ENCODE assay signal across 8 mouse cellular contexts in genomic region chr1:186748724-186749653, GRCm38 (mm10). TPM values are rescaled to one million over a fixed set of nuclear protein-coding genes. Genes with fewer than 3 reads are reported as not detected.
DNase-seq lines count a peak whose midpoint lies in the region; ATAC-seq lines count a peak whose summit lies in the region.

Rrp15 (minus strand) TSS chr1:186749358.

- WGBS in heart, embryonic 14.5 days: under 1% methylated on average over 46 of the region's 46 CpGs
- under 1% methylated on average over 46 of the region's 46 CpGs for WGBS in liver, embryonic 13.5 days (ENCODE audit: insufficient replicate concordance)
- WGBS in stomach, embryonic 16.5 days: under 1% methylated on average over 46 of the region's 46 CpGs

- H3K9ac ChIP-seq in heart, embryonic 14.5 days (ENCODE audit: low read length): peak within 1 kb of the TSS; percentile 90
- H3K9ac ChIP-seq in liver, embryonic 13.5 days: peak within 1 kb of the TSS; percentile 82
- H3K9ac ChIP-seq in stomach, embryonic 16.5 days (ENCODE audit: low read length): peak within 1 kb of the TSS; percentile 89

- peak; percentile 80 for DNase-seq in c-Kit-negative CD71-positive TER-119-positive erythroid progenitor cells, embryonic 14.5 days (ENCODE audit: low read depth, low spot score)
- DNase-seq in fibroblast of lung, adult 2 months (ENCODE audit: low read depth): peak; percentile 81
- peak; percentile 89 for DNase-seq in kidney, postnatal 14 days
- peak; percentile 72 for DNase-seq in liver, embryonic 13.5 days
- peak; percentile 95 for DNase-seq in neural tube, embryonic 10.5 days (ENCODE audit: extremely low spot score, low spot score)

- peak within 1 kb of the TSS; percentile 94 for H3K4me2 ChIP-seq in heart, embryonic 14.5 days (ENCODE audit: low read length)
- H3K4me2 ChIP-seq in liver, embryonic 13.5 days: peak within 1 kb of the TSS; percentile 80
- H3K4me2 ChIP-seq in stomach, embryonic 16.5 days (ENCODE audit: low read depth, low read length): peak within 1 kb of the TSS; percentile 82

- no peaks in the 10 kb centered on the region for H3K9me3 ChIP-seq in heart, embryonic 14.5 days (ENCODE audit: control insufficient read depth, low read length)
- H3K9me3 ChIP-seq in liver, embryonic 13.5 days (replicated peaks): no peaks in the 10 kb centered on the region
- no peaks in the 10 kb centered on the region for H3K9me3 ChIP-seq in stomach, embryonic 16.5 days (replicated peaks; ENCODE audit: control insufficient read depth, low read length)

- H3K36me3 ChIP-seq in heart, embryonic 14.5 days (ENCODE audit: control insufficient read depth, insufficient read depth, low read length): no peaks in the 10 kb centered on the region
- peaks cover 7% of the 10 kb centered on the region; the same call in 1 of the 2 replicates for H3K36me3 ChIP-seq in liver, embryonic 13.5 days
- H3K36me3 ChIP-seq in stomach, embryonic 16.5 days (ENCODE audit: control insufficient read depth, insufficient read depth, low read length): no peaks in the 10 kb centered on the region

- H3K4me3 ChIP-seq in heart, embryonic 14.5 days (ENCODE audit: control insufficient read depth in 1 of 2, insufficient read depth in 1 of 2, low read depth in 1 of 2, low read length in 2 of 2): peak within 1 kb of the TSS; percentile 69 to 90
- peak within 1 kb of the TSS; percentile 78 for H3K4me3 ChIP-seq in liver, embryonic 13.5 days (replicated peaks)
- H3K4me3 ChIP-seq in stomach, embryonic 16.5 days (replicated peaks; ENCODE audit: low read length): peak within 1 kb of the TSS; percentile 86

- H3K4me1 ChIP-seq in heart, embryonic 14.5 days (ENCODE audit: control insufficient read depth in 2 of 2, insufficient read depth in 2 of 2, low read length in 2 of 2): peaks cover 2 to 19% of the 10 kb centered on the region in 2 experiments; a peak in 3 of 4 replicates
- H3K4me1 ChIP-seq in liver, embryonic 13.5 days (replicated peaks): peaks cover 24% of the 10 kb centered on the region
- peaks cover 16% of the 10 kb centered on the region for H3K4me1 ChIP-seq in stomach, embryonic 16.5 days (ENCODE audit: control insufficient read depth, insufficient read depth, low read length)

- peak within 1 kb of the TSS; percentile 75 to 88 for H3K27ac ChIP-seq in heart, embryonic 14.5 days (replicated peaks in 1 of 2; ENCODE audit: control insufficient read depth in 1 of 2, insufficient read depth in 1 of 2, low read depth in 2 of 2, low read length in 2 of 2)
- H3K27ac ChIP-seq in liver, embryonic 13.5 days: peak within 1 kb of the TSS; percentile 79
- peak within 1 kb of the TSS; percentile 82 for H3K27ac ChIP-seq in stomach, embryonic 16.5 days (ENCODE audit: low read length)

- peak; percentile 93 for ATAC-seq in CD4-positive, CD25-positive, alpha-beta regulatory T cell, adult 4 months
- peak; percentile 83 for ATAC-seq in heart, embryonic 14.5 days (ENCODE audit: insufficient number of reproducible peaks, insufficient read depth, low FRiP score, low read depth)
- peak; percentile 94 for ATAC-seq in liver, embryonic 13.5 days (ENCODE audit: low read depth)
- peak; percentile 94 for ATAC-seq in stomach, embryonic 16.5 days (ENCODE audit: insufficient read depth, low FRiP score)

- no peaks in the 10 kb centered on the region for H3K27me3 ChIP-seq in heart, embryonic 14.5 days (ENCODE audit: control insufficient read depth, insufficient read depth, low read length)
- H3K27me3 ChIP-seq in liver, embryonic 13.5 days: no peaks in the 10 kb centered on the region
- no peaks in the 10 kb centered on the region for H3K27me3 ChIP-seq in stomach, embryonic 16.5 days (ENCODE audit: control insufficient read depth, insufficient read depth, low read length)

RNA-seq across cellular contexts. Expression of gene Rrp15, which starts in this region (rescaled TPM):
- polyA plus RNA-seq in CD4-positive, CD25-positive, alpha-beta regulatory T cell, adult 4 months (2017; shearing (Covaris generic)): 10 to 100 TPM; 23.0 to 25.8 TPM
- polyA plus RNA-seq in heart, embryonic 14.5 days (2014; fragmentation: Nextera tagmentation; extraction: Ambion mirVana): 29.8 and 32.6 TPM in 2 replicates
- polyA plus RNA-seq in liver, embryonic 13.5 days (2015; fragmentation: Nextera tagmentation; extraction: Ambion mirVana): 52.7 and 57.7 TPM in 2 replicates
- 51.1 and 53.7 TPM in 2 replicates for polyA plus RNA-seq in stomach, embryonic 16.5 days (2015; fragmentation: Nextera tagmentation; extraction: Ambion mirVana)

Comparison
In these comparisons a context has a peak if more than half of its experiments do, and no peak if none do; other contexts are left out.
1. Peak in every context shown above with its lines: DNase-seq, ATAC-seq, H3K4me3 ChIP-seq and H3K27ac ChIP-seq.